Mouse (Mus musculus) layer of hippocampus, postnatal 36 days (tissue): Measurements from ENCODE around the gene Spata7. TPM values are rescaled to one million over a fixed set of nuclear protein-coding genes. Genes with fewer than 3 reads are reported as not detected.

Source experiments
- DNase-seq, 2 experiments: peaks; one replicate each; pipeline ENCODE4 v3.0.0; 2022
- total RNA-seq, 2 experiments: library from RNA; stranded (reverse); gene quantifications; 2 replicates each; pipeline ENCODE4 v1.2.3; 2021

Gene Spata7
- total RNA-seq, 2 experiments from 2014 or later = 25.3 to 27.7 TPM

DNA sequence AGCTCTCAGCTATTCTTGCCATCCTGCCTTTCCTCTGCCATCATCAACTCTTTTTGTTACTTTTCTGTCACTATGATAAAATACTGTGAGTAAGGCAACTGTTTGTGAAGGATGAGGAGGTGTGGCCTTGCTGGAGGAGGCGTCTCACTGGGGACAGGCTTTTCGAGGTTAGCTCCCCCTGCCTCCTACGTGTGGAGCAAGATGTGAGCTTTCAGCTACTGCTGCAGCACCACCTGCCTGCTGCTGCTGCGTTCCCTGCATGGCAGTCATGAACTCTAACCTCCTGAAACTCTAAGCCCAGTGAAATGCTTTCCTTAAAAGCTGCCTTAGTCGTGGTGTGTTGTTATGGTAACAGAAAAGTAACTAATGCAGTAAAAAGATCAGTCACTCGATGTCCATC lies 45.9 kb downstream of the Spata7 start:
- DNase-seq = no peak

DNA sequence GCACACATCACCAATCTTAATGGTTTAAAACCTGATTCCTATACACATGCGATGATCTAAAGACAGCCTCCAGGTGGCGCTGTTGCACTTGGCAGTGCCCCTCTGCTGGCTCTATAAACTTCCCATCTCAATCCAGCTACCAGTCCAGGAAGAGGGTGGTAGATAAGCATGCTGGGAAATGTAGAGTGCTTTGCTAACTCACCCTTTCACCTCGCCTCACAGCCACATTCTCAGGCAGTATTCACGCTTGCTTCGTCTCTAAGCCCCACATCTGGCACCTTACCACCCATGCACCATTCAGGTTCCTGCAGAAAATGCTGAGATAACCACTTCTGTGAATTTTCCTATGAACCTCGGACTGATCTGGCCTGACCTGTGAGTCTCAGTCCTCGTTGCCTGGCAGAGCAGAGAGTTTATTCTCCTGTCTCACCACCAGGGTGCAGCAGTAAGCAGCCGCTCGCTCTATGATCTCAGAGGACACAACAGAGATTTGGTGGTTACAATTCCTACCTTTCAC lies 46.7 kb downstream of the Spata7 start:
- peak; percentile 61 to 66 for DNase-seq

DNA sequence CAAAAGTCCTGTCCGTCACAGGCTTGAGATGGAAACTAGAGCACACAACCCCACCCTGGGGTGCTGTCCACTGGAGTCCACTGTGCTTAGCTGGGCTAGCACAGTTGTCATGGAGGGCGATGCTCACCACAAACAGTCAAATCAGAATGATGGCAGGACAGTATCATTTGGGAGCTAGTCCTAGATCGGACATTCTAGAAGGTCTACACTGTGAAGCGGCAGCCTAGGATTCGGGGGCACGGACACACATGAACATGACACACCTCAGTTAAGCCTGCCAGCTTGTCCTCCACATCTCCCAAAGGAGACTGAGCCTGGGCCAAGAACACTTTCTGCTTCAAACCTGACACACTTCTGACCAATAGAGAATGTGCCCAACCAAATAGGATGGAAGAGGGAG lies 48.9 kb downstream of the Spata7 start:
- DNase-seq = no peak

DNA sequence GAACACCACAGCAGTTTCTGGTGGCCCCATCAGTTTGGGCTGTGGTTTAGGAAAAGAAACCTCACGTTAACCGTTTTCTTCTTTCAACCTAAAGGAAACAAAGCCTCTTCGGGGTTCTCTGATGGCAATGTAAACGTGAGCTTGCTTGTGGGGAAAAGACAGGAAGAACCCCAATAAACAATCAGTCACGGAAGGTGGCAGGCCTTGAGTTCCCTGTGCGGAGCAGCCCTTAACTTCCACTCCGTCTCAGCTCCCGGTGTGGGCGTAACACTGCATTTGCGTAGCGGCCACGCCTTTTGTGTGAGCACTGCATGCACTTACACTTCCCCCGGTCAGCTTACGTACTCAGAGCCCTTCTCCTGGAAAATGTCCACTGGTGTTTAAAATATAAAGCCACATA lies 49.4 kb downstream of the Spata7 start:
- no peak for DNase-seq

DNA sequence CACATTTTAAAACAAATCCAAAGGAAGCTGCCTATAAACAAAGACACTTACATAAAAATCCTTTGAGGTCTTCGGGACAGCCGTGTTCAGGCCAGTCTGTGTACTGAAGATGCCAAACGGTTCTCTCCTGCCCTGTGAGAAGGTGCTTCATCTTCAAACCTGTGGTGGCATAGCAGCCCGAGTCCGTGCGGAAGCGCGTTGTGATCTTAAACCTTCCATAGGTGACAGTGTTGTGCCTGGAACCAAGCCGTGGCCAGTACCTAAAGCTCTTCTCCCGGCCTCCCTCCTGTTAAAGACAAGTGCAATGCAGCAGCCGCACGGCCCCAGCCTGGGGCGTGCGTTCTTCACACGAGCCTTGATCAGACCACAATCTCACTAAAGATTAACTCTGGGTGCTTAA lies 51.9 kb downstream of the Spata7 start:
- no peak for DNase-seq

DNA sequence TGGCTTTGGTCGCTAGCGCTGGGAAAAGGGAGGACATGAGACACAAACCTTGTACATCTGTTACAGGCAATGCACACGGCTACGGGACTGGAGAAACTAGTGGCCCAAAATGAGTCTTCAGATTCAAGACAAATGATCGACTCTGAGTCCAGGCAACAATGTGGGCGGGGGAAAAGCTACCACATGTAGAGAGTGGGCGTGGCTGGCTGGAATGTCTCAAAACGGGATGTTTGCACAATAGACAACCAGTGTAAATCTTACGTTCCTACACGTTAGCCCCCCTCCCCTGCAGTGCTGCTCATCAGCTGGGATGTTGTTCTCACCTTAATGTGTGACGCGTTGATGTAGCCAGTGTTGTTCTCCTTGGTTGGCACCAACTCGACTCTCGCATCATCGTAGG lies 54.2 kb downstream of the Spata7 start:
- no peak for DNase-seq

DNA sequence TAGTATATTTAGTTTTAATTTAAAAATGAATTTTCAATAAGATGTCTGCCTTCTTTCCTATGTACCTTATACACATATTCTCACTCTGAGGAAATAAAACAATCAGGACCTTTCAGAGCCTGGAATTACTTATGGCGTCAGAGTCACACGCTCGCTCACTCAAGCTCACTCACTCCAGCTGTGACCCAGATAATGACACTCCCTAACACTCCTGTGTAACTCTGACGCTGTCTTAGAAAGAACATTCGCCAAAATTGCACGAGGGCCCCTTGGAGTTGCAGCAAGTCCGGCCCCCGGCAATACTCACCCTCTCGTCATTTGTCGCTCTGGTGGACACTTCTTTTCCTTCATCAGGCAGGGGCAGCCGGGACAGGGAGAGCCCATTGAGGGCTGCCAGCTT lies 55.2 kb downstream of the Spata7 start:
- DNase-seq = no peak

DNA sequence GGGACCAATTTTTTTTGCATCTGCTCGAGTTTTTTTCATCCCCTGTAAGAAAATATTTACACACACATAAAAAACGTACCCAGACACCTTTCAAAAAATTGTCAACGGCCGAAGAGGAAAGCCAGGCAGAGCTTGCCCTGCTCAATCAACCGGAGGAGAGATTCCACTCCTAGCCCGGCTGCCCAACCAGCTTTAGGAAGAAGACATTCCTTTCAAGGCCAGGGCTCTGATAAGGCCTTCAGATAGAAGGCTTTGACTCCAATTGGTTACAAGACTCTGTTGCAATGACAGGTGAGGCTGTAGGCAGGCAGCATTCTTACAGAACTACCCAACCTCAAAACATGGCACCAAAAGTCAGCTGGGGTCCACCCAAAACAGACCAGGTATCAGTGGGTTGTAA lies 55.6 kb downstream of the Spata7 start:
- DNase-seq = no peak

DNA sequence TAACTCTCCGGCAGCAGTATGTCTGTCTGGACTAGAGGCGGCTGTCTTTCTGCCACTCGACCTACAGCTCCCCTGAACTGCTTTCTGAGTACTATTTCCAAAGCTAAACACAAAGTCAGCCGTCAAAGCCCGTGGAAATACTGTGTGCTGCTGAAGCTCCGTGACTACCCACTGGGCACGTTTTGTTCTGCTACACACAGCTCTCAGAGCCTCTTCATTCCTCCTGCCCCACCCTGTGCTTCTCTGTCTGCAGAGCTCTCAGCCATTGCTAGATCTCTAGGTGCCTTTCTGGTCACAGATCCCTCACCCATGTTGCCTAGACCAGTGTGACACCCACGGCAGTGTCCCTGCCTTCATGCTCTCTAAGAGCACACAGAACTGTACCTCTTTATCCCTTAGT lies 62.3 kb downstream of the Spata7 start:
- no peak for DNase-seq

DNA sequence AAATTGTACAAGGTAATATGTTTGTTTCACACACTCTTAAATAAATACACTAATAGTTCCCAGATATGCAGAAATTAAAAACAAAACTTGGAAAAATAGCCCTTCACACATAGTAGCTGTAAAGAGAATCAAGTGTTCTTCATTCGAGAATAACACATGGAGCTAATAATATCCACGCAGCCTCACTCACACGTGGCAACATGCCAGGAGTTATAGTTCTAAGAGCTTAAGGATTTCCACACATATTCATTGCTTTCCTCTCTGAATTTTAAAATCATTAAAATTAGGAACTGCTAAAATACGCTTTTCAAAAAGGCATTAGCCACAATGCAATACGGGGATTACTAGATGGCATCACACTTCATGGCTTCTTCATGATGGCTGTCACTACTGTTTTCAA lies 69.2 kb downstream of the Spata7 start:
- no peak for DNase-seq

DNA sequence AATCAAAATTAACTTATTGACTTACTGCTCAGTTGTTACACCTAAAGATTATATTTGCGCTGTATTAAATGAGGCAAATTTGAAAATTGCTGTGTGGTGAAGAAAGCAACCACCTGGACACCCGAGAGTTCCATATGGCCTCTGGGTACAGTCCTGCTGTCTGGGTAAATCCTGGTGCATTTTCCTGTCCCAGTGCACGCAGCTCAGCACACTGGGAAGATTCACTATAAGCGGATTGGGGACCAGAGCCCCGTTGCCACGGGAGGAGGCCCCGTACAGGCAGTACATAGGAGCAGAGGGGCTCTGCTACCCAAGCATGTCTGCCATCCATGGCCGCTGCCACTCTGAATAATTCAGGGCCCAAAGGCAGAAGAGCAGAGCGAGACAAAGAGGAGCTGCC lies 73.6 kb downstream of the Spata7 start:
- peak; percentile 14 to 21 for DNase-seq

DNA sequence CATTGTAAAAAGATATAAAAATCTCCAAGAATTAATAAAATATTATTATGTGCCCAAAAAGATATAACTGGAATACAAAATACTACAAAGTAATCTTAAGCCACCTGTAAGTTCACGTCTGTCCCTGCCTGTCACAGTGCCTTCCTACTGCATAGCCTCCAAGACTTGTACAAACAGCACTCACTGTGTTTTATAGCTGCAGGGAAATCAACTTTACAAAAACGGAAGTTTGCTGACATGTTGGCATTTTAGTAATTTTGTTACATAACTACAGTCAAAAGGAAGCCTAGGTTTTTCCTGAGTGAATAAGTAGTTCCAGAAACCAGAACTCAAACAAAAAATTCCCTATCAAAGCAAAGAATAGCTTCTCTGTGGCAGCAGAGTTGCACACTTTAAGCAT lies 75.6 kb downstream of the Spata7 start:
- no peak for DNase-seq

DNA sequence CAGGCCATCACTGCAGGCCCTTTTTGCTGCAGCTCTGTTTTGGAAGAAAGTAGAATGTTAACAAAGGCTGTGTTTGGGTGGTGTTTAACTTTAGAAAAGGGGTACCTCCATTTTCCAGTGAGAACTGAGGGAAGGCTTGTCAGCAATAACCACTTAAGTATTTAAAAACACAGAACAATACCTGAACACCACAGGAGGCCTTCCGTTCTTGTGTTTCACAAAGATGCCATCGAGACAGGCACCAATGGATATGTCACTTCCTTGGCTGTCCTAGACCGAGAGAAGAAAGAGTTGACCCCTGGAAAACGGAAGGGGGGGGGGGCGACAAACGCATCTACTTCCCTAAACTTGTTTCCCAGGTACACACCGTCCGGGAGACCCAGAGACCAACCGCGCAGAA lies 76.0 kb downstream of the Spata7 start:
- no peak for DNase-seq

DNA sequence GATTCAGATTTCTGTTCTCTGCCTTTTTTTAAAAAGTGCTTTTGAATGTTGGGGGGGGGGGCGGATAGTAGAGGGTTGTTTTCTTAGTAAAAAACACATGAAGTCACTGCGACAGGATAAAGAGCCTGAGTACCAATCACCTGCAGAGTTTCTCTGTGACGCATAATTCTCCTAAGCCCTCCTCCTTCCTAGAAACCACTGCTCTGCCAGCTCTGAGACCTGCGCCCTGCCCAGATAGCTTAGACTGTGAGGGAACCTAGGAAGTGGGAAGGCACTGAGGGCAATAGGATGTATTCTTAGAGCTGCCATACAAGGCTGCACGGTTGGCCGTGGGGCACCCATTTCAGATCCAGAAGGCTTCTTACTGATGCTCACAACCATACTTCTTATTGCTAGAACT lies 84.9 kb downstream of the Spata7 start:
- no peak for DNase-seq

DNA sequence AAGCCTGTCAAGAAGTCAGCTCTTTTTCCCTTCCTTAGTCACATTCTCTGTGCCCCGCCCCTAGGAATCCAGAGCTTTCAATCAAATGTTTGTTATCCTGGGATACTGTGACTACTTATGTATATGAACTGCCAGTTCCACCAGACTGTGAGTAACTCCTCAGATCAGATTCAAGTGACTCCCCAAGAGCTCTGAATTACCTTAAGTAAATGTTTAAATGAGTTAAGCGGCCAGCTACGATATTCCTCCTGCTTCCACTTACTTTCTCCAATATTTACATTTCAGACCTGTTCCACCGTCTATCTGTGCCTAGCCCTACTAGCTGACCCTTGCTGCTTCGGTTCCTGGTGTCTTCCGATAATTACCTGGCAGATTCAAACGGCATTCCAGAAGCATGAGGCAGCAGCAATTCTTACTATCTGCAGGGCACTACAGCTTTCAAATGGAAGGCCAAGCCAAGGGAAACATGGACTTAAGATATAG lies 85.7 kb downstream of the Spata7 start:
- DNase-seq = no peak

DNA sequence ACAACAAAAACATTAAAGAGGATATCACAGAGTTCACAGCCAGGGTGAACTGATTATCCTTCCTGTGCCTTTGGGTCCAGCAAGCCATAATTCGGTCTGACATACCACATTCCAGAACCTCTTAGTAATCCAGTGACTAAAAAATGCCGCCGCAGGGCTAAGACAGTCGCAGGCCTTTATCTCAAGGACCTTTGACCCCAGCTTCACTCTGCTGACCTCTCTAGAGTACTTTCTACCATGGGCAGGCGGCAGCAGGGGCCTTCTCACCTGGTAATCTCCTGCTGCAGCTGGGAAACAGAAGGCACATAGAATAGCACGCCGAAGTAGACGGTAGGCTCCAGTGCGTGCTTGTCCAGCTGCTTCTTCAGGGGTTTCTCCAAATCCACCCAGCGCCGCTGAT lies 86.8 kb downstream of the Spata7 start:
- no peak for DNase-seq

DNA sequence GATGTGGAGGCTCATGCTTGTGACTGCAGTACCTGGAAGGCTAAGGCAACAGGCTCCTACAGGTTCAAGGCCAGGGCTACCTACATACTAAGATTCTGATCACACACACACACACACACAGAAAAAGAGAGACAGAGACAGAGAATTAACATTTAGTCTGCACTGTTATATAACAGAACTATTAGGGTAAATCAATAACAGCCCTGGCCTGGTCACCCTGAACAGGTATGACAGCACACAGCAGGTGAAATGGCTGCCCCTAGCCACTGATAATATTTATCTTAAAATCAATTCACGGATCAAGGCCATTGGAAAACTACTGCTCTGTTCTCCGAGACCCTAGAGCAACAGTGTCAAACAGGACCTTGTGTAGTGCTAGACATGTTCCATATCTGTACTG lies 88.2 kb downstream of the Spata7 start:
- DNase-seq = no peak

Other genes with a start within 250 kb of the Spata7 start
- gene Kcnk10, start 49.8 kb upstream of the Spata7 start, total RNA-seq = 10 to 100 TPM; 17.5 to 18.2 TPM
- gene Ptpn21, start 109.2 kb downstream of the Spata7 start, total RNA-seq = 1 to 10 TPM; 5.2 to 9.6 TPM
- gene Zc3h14, start 118.8 kb downstream of the Spata7 start, total RNA-seq = 10 to 100 TPM; 95.1 to 97.3 TPM